Mouse (Mus musculus) cerebellum, adult 2 months (tissue): ENCODE data around the gene Serbp1. TPM values are rescaled to one million over a fixed set of nuclear protein-coding genes. Genes with fewer than 3 reads are reported as not detected.

Source experiments
- DNase-seq, 2 experiments: peaks; one replicate each; pipeline ENCODE4 v3.0.0; 2021
- H3K27ac ChIP-seq: fragments of 200-500 bp; 2 replicates; pipeline ENCODE4 v1.5.1; 2012; ENCODE audit warnings: low read length, control low read depth, inconsistent platforms; ENCODE audit not compliant: insufficient read depth
- H3K27me3 ChIP-seq: fragments of 200-500 bp; 2 replicates; pipeline ENCODE4 v1.6.1; 2012; ENCODE audit warnings: inconsistent platforms, mild to moderate bottlenecking, low read length, moderate library complexity; ENCODE audit not compliant: control insufficient read depth, insufficient read depth
- H3K4me1 ChIP-seq: fragments of 200-500 bp; 2 replicates; pipeline ENCODE4 v1.6.1; 2011; ENCODE audit warnings: low read length; ENCODE audit not compliant: control insufficient read depth, insufficient read depth
- H3K4me3 ChIP-seq: fragments of 200-500 bp; replicated peaks from 2 replicates; pipeline ENCODE3; 2011; ENCODE audit warnings: mild to moderate bottlenecking, low read depth, low read length, control low read depth; ENCODE audit not compliant: insufficient read depth
- CTCF ChIP-seq: fragments of 200-500 bp; IDR thresholded peaks from 2 replicates; pipeline ENCODE4 v1.5.1; 2011; ENCODE audit warnings: low read depth, mild to moderate bottlenecking, control low read depth, low read length, moderate library complexity, borderline replicate concordance; ENCODE audit not compliant: insufficient read depth
- POLR2A ChIP-seq: fragments of 200-500 bp; IDR thresholded peaks from 2 replicates; pipeline ENCODE4 v1.6.1; 2011; ENCODE audit warnings: low read length, control low read depth, borderline replicate concordance; ENCODE audit not compliant: insufficient read depth
- WGBS: fragments of 180-500 bp; shearing (Covaris S2); methylation state at CpG from one replicate; pipeline ENCODE4 v1.1.7; 2018; 5-methylcytosine and 5-hydroxymethylcytosine counted together
- polyA plus RNA-seq: library from polyadenylated mRNA; depleted of rRNA; stranded (reverse); fragments of >200 nt; gene quantifications from 2 replicates; pipeline ENCODE4 v1.2.3, GENCODE M21; 2012; rRNA removed

Serbp1 gene
- polyA plus RNA-seq, 1 experiment: 194 TPM

- WGBS: 90% methylated on average over 3 of the region's 3 CpGs
Measured at GRCm38 (mm10) chr6:67308994-67309393, 71.0 kb downstream of the Serbp1 start.

GRCm38 (mm10) chr6:67309752-67310151 lies 71.8 kb downstream of the Serbp1 start:
- H3K27ac ChIP-seq: no peak overlapping the region
- WGBS: 92% methylated on average over 3 of the region's 3 CpGs
- TF ChIP-seq POLR2A (no peak), CTCF (no peak)
- no peaks in the 10 kb centered on the region for H3K4me1 ChIP-seq
- no peak overlapping the region for H3K4me3 ChIP-seq
- H3K27me3 ChIP-seq: no peaks in the 10 kb centered on the region
- DNase-seq: no peak

More at GRCm38 (mm10) chr6:67308994-67309393, 71.0 kb downstream of the Serbp1 start:
- Histone ChIP-seq H3K27me3 (no peaks in the 10 kb centered on the region), H3K27ac (no peak overlapping the region), H3K4me3 (no peak overlapping the region), H3K4me1 (no peaks in the 10 kb centered on the region)
- TF ChIP-seq POLR2A (no peak), CTCF (no peak)
- no peak for DNase-seq

- Histone ChIP-seq H3K27me3 (no peaks in the 10 kb centered on the region), H3K27ac (no peak overlapping the region), H3K4me1 (no peaks in the 10 kb centered on the region), H3K4me3 (no peak overlapping the region)
- no peak for TF ChIP-seq POLR2A
- TF ChIP-seq CTCF: no peak
- 96% methylated on average over 1 of the region's 1 CpGs for WGBS
- no peak for DNase-seq
Measured at GRCm38 (mm10) chr6:67314697-67315096, 76.7 kb downstream of the Serbp1 start.

GRCm38 (mm10) chr6:67317068-67317467 lies 79.1 kb downstream of the Serbp1 start:
- Histone ChIP-seq H3K4me3 (no peak overlapping the region), H3K4me1 (no peaks in the 10 kb centered on the region), H3K27me3 (no peaks in the 10 kb centered on the region), H3K27ac (no peak overlapping the region)
- peak; percentile 36 to 45 for DNase-seq
- 12% methylated on average over 5 of the region's 5 CpGs for whole genome bisulfite sequencing
- TF ChIP-seq CTCF: no peak
- TF ChIP-seq POLR2A: no peak

- Histone ChIP-seq H3K4me1 (no peaks in the 10 kb centered on the region), H3K4me3 (no peak overlapping the region), H3K27me3 (no peaks in the 10 kb centered on the region), H3K27ac (no peak overlapping the region)
- TF ChIP-seq CTCF: no peak
- TF ChIP-seq POLR2A: no peak
- DNase-seq: no peak
- WGBS: 85% methylated on average over 8 of the region's 8 CpGs
Measured at GRCm38 (mm10) chr6:67317827-67318338, 79.9 kb downstream of the Serbp1 start.

- TF ChIP-seq POLR2A: no peak
- peak; percentile 76 for TF ChIP-seq CTCF
- WGBS: 38% methylated on average over 10 of the region's 10 CpGs
- Histone ChIP-seq H3K27me3 (no peaks in the 10 kb centered on the region), H3K27ac (no peak overlapping the region), H3K4me1 (no peaks in the 10 kb centered on the region), H3K4me3 (no peak overlapping the region)
- peak; percentile 47 to 51 for DNase-seq
Measured at GRCm38 (mm10) chr6:67318451-67318850, 80.5 kb downstream of the Serbp1 start.

GRCm38 (mm10) chr6:67323788-67324187 lies 85.8 kb downstream of the Serbp1 start:
- DNase-seq: no peak
- Histone ChIP-seq H3K27me3 (no peaks in the 10 kb centered on the region), H3K4me1 (no peaks in the 10 kb centered on the region), H3K27ac (no peak overlapping the region), H3K4me3 (no peak overlapping the region)
- TF ChIP-seq CTCF: no peak
- TF ChIP-seq POLR2A: no peak
- 79% methylated on average over 3 of the region's 3 CpGs for WGBS

- Histone ChIP-seq H3K27me3 (no peaks in the 10 kb centered on the region), H3K27ac (no peak overlapping the region), H3K4me3 (no peak overlapping the region), H3K4me1 (no peaks in the 10 kb centered on the region)
- DNase-seq: no peak
- TF ChIP-seq POLR2A: no peak
- no peak for TF ChIP-seq CTCF
Measured at GRCm38 (mm10) chr6:67337943-67338342, 100.0 kb downstream of the Serbp1 start.

- TF ChIP-seq POLR2A: no peak
- no peak for TF ChIP-seq CTCF
- no peak for DNase-seq
- no peak overlapping the region for H3K4me3 ChIP-seq
- H3K27me3 ChIP-seq: no peaks in the 10 kb centered on the region
- H3K4me1 ChIP-seq: no peaks in the 10 kb centered on the region
- no peak overlapping the region for H3K27ac ChIP-seq
Measured at GRCm38 (mm10) chr6:67339494-67339893, 101.5 kb downstream of the Serbp1 start.

Other genes starting within 250 kb of the Serbp1 start
- 30.4 TPM in 2 replicates for gene Gadd45a, start 200.7 kb upstream of the Serbp1 start, polyA plus RNA-seq
- gene Il12rb2, start 138.0 kb downstream of the Serbp1 start, polyA plus RNA-seq: 0.13 and 0.16 TPM in 2 replicates